Mouse (Mus musculus): Measurements from ENCODE around the gene Mmp21.
"Not testable (repeated sequence)": the region's sequence is repeated elsewhere in the genome, so short reads cannot be mapped to it uniquely, and the experiment has no call there.

Gene Mmp21

GRCm38 (mm10) chr7:133679961-133680360 lies at the start of gene Mmp21:
Gene Mmp21, minus strand, starts transcription at chr7:133680061.
- DNase-seq (ENCODE audit: low spot score in 2 of 2) = no peak

- DNase-seq (ENCODE audit: low spot score in 2 of 2) = no peak
These were observed 49.5 kb upstream of the Mmp21 start for GRCm38 (mm10) chr7:133729351-133729750.

GRCm38 (mm10) chr7:133727027-133727426 lies 47.2 kb upstream of the Mmp21 start:
- no peak for DNase-seq (ENCODE audit: low spot score in 2 of 2)

- peak in 1 of 2 experiments; percentile 44 for DNase-seq (ENCODE audit: low spot score in 2 of 2)
These were observed 45.7 kb upstream of the Mmp21 start for GRCm38 (mm10) chr7:133725571-133725970.

- DNase-seq (ENCODE audit: low spot score in 2 of 2) = no peak
These were observed 45.0 kb upstream of the Mmp21 start for GRCm38 (mm10) chr7:133724844-133725243.

- DNase-seq (ENCODE audit: low spot score in 2 of 2) = no peak
These were observed 40.8 kb upstream of the Mmp21 start for GRCm38 (mm10) chr7:133720616-133721015.

GRCm38 (mm10) chr7:133718580-133718979 lies 38.7 kb upstream of the Mmp21 start:
- no peak for DNase-seq (ENCODE audit: low spot score in 2 of 2)

GRCm38 (mm10) chr7:133715387-133715786 lies 35.5 kb upstream of the Mmp21 start:
- no peak for DNase-seq (ENCODE audit: low spot score in 2 of 2)

GRCm38 (mm10) chr7:133707301-133707700 lies 27.4 kb upstream of the Mmp21 start:
- DNase-seq (ENCODE audit: low spot score in 2 of 2) = no peak

GRCm38 (mm10) chr7:133703906-133704305 lies 24.0 kb upstream of the Mmp21 start:
- DNase-seq (ENCODE audit: low spot score in 2 of 2) = no peak

- DNase-seq (ENCODE audit: low spot score in 2 of 2) = no peak
These were observed 22.5 kb upstream of the Mmp21 start for GRCm38 (mm10) chr7:133702333-133702732.

- no peak for DNase-seq (ENCODE audit: low spot score in 2 of 2)
These were observed 21.5 kb upstream of the Mmp21 start for GRCm38 (mm10) chr7:133701366-133701765.

- no peak for DNase-seq (ENCODE audit: low spot score in 2 of 2)
These were observed 20.0 kb upstream of the Mmp21 start for GRCm38 (mm10) chr7:133699885-133700284.

- no peak for DNase-seq (ENCODE audit: low spot score in 2 of 2)
These were observed 18.3 kb upstream of the Mmp21 start for GRCm38 (mm10) chr7:133698021-133698709.

GRCm38 (mm10) chr7:133685644-133686043 lies 5.8 kb upstream of the Mmp21 start:
- DNase-seq (ENCODE audit: low spot score in 2 of 2) = not testable (repeated sequence)

- no peak for DNase-seq (ENCODE audit: low spot score in 2 of 2)
These were observed 4.8 kb upstream of the Mmp21 start for GRCm38 (mm10) chr7:133684701-133685100.

- DNase-seq (ENCODE audit: low spot score in 2 of 2) = no peak
These were observed 4.2 kb upstream of the Mmp21 start for GRCm38 (mm10) chr7:133684110-133684509.

- no peak for DNase-seq (ENCODE audit: low spot score in 2 of 2)
These were observed 3.8 kb upstream of the Mmp21 start for GRCm38 (mm10) chr7:133683626-133684025.

GRCm38 (mm10) chr7:133679439-133679838 lies 422 bp downstream of the Mmp21 start:
- no peak for DNase-seq (ENCODE audit: low spot score in 2 of 2)

GRCm38 (mm10) chr7:133678716-133679115 lies 1.1 kb downstream of the Mmp21 start:
- DNase-seq (ENCODE audit: low spot score in 2 of 2) = no peak

- no peak for DNase-seq (ENCODE audit: low spot score in 2 of 2)
These were observed 3.9 kb downstream of the Mmp21 start for GRCm38 (mm10) chr7:133676002-133676401.

- DNase-seq (ENCODE audit: low spot score in 2 of 2) = no peak
These were observed 9.0 kb downstream of the Mmp21 start for GRCm38 (mm10) chr7:133670846-133671245.

- DNase-seq (ENCODE audit: low spot score in 2 of 2) = no peak
These were observed 9.9 kb downstream of the Mmp21 start for GRCm38 (mm10) chr7:133669946-133670345.

- no peak for DNase-seq (ENCODE audit: low spot score in 2 of 2)
These were observed 10.8 kb downstream of the Mmp21 start for GRCm38 (mm10) chr7:133669071-133669470.

All from heart, adult 9 months (tissue).